ENCODE assay signal across 10 mouse cellular contexts in the genomic region with DNA sequence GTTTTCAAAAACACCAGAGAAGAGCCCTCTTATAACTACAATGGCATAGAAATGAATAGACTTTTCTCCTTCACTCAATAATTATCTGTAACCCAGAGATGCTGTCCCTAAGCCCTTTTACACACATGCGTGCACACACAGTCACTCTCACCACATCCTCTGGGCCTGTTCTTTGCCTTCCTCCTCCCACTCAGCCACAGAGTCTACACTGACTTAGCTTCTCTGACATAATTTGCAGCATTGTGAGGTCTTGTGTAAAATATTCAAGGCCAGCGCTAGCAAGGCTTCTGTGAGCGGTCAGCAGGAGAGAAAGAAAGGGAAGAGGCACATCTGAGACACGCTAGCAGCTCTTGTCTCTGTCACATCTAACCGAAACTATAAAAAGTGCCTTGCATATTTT. TPM values are rescaled to one million over a fixed set of nuclear protein-coding genes. Genes with fewer than 3 reads are reported as not detected.
DNase-seq lines count a peak whose midpoint lies in the region; ATAC-seq and TF ChIP-seq lines count a peak whose summit lies in the region.
"Had no signal": no experiment of that assay in that cellular context is flagged by ENCODE, and none has a peak within 500 bp of the region (broad histone marks: within the 10 kb centered on the region; RNA-seq: fewer than 3 reads in every experiment).

No protein-coding gene starts in this region.

- no peak overlapping the region for H3K4me2 ChIP-seq in midbrain, embryonic 11.5 days
- H3K4me2 ChIP-seq: embryonic facial prominence, embryonic 15.5 days had no signal

- H3K9ac ChIP-seq in midbrain, embryonic 11.5 days (ENCODE audit: low read length) = no peak overlapping the region
- H3K9ac ChIP-seq: embryonic facial prominence, embryonic 15.5 days had no signal

- no peak overlapping the region for H3K4me3 ChIP-seq in gastrocnemius, adult 2 months
- H3K4me3 ChIP-seq in midbrain, embryonic 11.5 days (ENCODE audit: low read depth, low read length) = no peak overlapping the region
- H3K4me3 ChIP-seq: embryonic facial prominence, embryonic 15.5 days had no signal

- intact Hi-C loops in gastrocnemius, adult 2 months (cut with DNase I) = no loop called here

- H3K27me3 ChIP-seq in midbrain, embryonic 11.5 days (ENCODE audit: control insufficient read depth, insufficient read depth, low read length) = no peaks in the 10 kb centered on the region
- H3K27me3 ChIP-seq: embryonic facial prominence, embryonic 15.5 days had no signal

- no peaks in the 10 kb centered on the region for H3K36me3 ChIP-seq in midbrain, embryonic 11.5 days (ENCODE audit: control insufficient read depth, insufficient read depth, low read length)
- H3K36me3 ChIP-seq: embryonic facial prominence, embryonic 15.5 days had no signal

- no peak for DNase-seq in gastrocnemius, adult 2 months
- no peak for DNase-seq in gastrocnemius, postnatal 4 days (ENCODE audit: low spot score in 2 of 2)
- DNase-seq in frontal cortex, adult 2 months (ENCODE audit: extremely low spot score in 1 of 2, low spot score in 1 of 2) = no peak
- DNase-seq in urinary bladder, postnatal 10 days (ENCODE audit: low spot score) = no peak
- no peak for DNase-seq in midbrain, embryonic 11.5 days (ENCODE audit: low spot score, missing footprints)
- DNase-seq: gastrocnemius, postnatal 36 days had no signal

- TF ChIP-seq CTCF in gastrocnemius, adult 2 months (IDR thresholded peaks at IDR 0.05) = no peak

- WGBS in midbrain, embryonic 11.5 days = 80% methylated on average over 5 of the region's 5 CpGs

- no peaks in the 10 kb centered on the region for H3K4me1 ChIP-seq in midbrain, embryonic 11.5 days (ENCODE audit: control insufficient read depth, insufficient read depth, low read length)
- H3K4me1 ChIP-seq: embryonic facial prominence, embryonic 15.5 days had no signal

- peak; percentile 87 for ATAC-seq in CD4-positive, CD25-positive, alpha-beta regulatory T cell, adult 4 months
- peak; percentile 27; the same call in 1 of the 2 replicates for ATAC-seq in erythroblast, adult 5-6 weeks (replicated peaks; ENCODE audit: low FRiP score, poor library complexity, severe bottlenecking)
- ATAC-seq in monocyte, adult 5-6 weeks (replicated peaks; ENCODE audit: insufficient number of reproducible peaks, low FRiP score, low TSS enrichment, poor library complexity, severe bottlenecking) = peak; percentile 55; the same call in 1 of the 2 replicates
- no peak for ATAC-seq in midbrain, embryonic 11.5 days (ENCODE audit: low FRiP score)

- peak overlapping the region; percentile 86 for H3K27ac ChIP-seq in gastrocnemius, adult 2 months
- no peak overlapping the region for H3K27ac ChIP-seq in midbrain, embryonic 11.5 days (ENCODE audit: low read depth, low read length)
- H3K27ac ChIP-seq: embryonic facial prominence, embryonic 15.5 days had no signal

- no peaks in the 10 kb centered on the region for H3K9me3 ChIP-seq in midbrain, embryonic 11.5 days (ENCODE audit: control insufficient read depth, low read length)
- H3K9me3 ChIP-seq: embryonic facial prominence, embryonic 15.5 days had no signal

RNA-seq across cellular contexts. Expression of gene Dok1, which starts 19.8 kb away (rescaled TPM):
- total RNA-seq in gastrocnemius, adult 2 months (2021) = 1 to 10 TPM; 1.3 to 4.1 TPM
- total RNA-seq in gastrocnemius, postnatal 4 days (2021) = 10 to 100 TPM in 1 of 2 experiments, 1 to 10 TPM in 1; 9.1 to 10.4 TPM
- 100 to 1,000 TPM in 1 of 2 experiments, 10 to 100 TPM in 1; 31.8 to 115 TPM for polyA plus RNA-seq in CD4-positive, CD25-positive, alpha-beta regulatory T cell, adult 4 months (2017; shearing (Covaris generic))
- total RNA-seq in erythroblast, adult 5-6 weeks (2015; ENCODE audit: low replicate concordance) = 11.3 and 19.4 TPM in 2 replicates
- 23.9 and 24.7 TPM in 2 replicates for total RNA-seq in erythroblast, adult 5-6 weeks (2017; ENCODE audit: low replicate concordance)
- total RNA-seq in monocyte, adult 5-6 weeks (2017) = 36.6 to 44.9 TPM (median 43.6 TPM) in 3 replicates
- 1.7 and 2.4 TPM in 2 replicates for polyA plus RNA-seq in frontal cortex, adult 2 months (2012; rRNA removed)
- polyA plus RNA-seq in midbrain, embryonic 11.5 days (2014; fragmentation: Nextera tagmentation; extraction: Ambion mirVana) = 4.0 and 5.2 TPM in 2 replicates

RNA-seq across cellular contexts. Expression of gene Loxl3, which starts 20.5 kb away (rescaled TPM):
- total RNA-seq in gastrocnemius, adult 2 months (2021) = 1 to 10 TPM; 2.1 to 3.5 TPM
- 10 to 100 TPM; 15.4 to 17.3 TPM for total RNA-seq in gastrocnemius, postnatal 4 days (2021)
- 1 to 10 TPM in 1 of 2 experiments, not detected in 1; 1.8 TPM for polyA plus RNA-seq in CD4-positive, CD25-positive, alpha-beta regulatory T cell, adult 4 months (2017; shearing (Covaris generic))
- 1.5 and 2.9 TPM in 2 replicates for total RNA-seq in erythroblast, adult 5-6 weeks (2015; ENCODE audit: low replicate concordance)
- total RNA-seq in erythroblast, adult 5-6 weeks (2017; ENCODE audit: low replicate concordance) = 3.2 and 3.6 TPM in 2 replicates
- 2.3 to 10.2 TPM (median 4.2 TPM) in 3 replicates for total RNA-seq in monocyte, adult 5-6 weeks (2017)
- polyA plus RNA-seq in frontal cortex, adult 2 months (2012; rRNA removed) = 6.4 and 6.6 TPM in 2 replicates
- polyA plus RNA-seq in midbrain, embryonic 11.5 days (2014; fragmentation: Nextera tagmentation; extraction: Ambion mirVana) = 6.6 and 6.8 TPM in 2 replicates

RNA-seq across cellular contexts. Expression of gene Aup1, which starts 40.9 kb away (rescaled TPM):
- 100 to 1,000 TPM in 1 of 2 experiments, 10 to 100 TPM in 1; 94.5 to 101 TPM for total RNA-seq in gastrocnemius, adult 2 months (2021)
- total RNA-seq in gastrocnemius, postnatal 4 days (2021) = 10 to 100 TPM; 75.5 to 86.3 TPM
- polyA plus RNA-seq in CD4-positive, CD25-positive, alpha-beta regulatory T cell, adult 4 months (2017; shearing (Covaris generic)) = 100 to 1,000 TPM; 424 to 552 TPM
- 197 and 242 TPM in 2 replicates for total RNA-seq in erythroblast, adult 5-6 weeks (2015; ENCODE audit: low replicate concordance)
- total RNA-seq in erythroblast, adult 5-6 weeks (2017; ENCODE audit: low replicate concordance) = 212 and 218 TPM in 2 replicates
- 187 to 238 TPM (median 209 TPM) in 3 replicates for total RNA-seq in monocyte, adult 5-6 weeks (2017)
- polyA plus RNA-seq in frontal cortex, adult 2 months (2012; rRNA removed) = 220 and 253 TPM in 2 replicates
- polyA plus RNA-seq in midbrain, embryonic 11.5 days (2014; fragmentation: Nextera tagmentation; extraction: Ambion mirVana) = 109 and 111 TPM in 2 replicates

RNA-seq across cellular contexts. Expression of gene Htra2, which starts 41.6 kb away (rescaled TPM):
- 10 to 100 TPM; 14.1 to 21.5 TPM for total RNA-seq in gastrocnemius, adult 2 months (2021)
- 10 to 100 TPM; 30.1 to 33.5 TPM for total RNA-seq in gastrocnemius, postnatal 4 days (2021)
- polyA plus RNA-seq in CD4-positive, CD25-positive, alpha-beta regulatory T cell, adult 4 months (2017; shearing (Covaris generic)) = 10 to 100 TPM; 27.3 to 37.9 TPM
- 69.4 and 97.8 TPM in 2 replicates for total RNA-seq in erythroblast, adult 5-6 weeks (2015; ENCODE audit: low replicate concordance)
- total RNA-seq in erythroblast, adult 5-6 weeks (2017; ENCODE audit: low replicate concordance) = 41.9 and 57.7 TPM in 2 replicates
- 81.4 to 125 TPM (median 105 TPM) in 3 replicates for total RNA-seq in monocyte, adult 5-6 weeks (2017)
- polyA plus RNA-seq in frontal cortex, adult 2 months (2012; rRNA removed) = 58.8 and 63.7 TPM in 2 replicates
- 28.2 and 30.0 TPM in 2 replicates for polyA plus RNA-seq in midbrain, embryonic 11.5 days (2014; fragmentation: Nextera tagmentation; extraction: Ambion mirVana)

RNA-seq across cellular contexts. Expression of gene Dqx1, which starts 44.2 kb away (rescaled TPM):
- total RNA-seq in gastrocnemius, adult 2 months (2021) = 1 to 10 TPM in 1 of 2 experiments, under 1 TPM in 1; 0.20 to 1.1 TPM
- total RNA-seq in gastrocnemius, postnatal 4 days (2021) = 1 to 10 TPM in 1 of 2 experiments, under 1 TPM in 1; 0.70 to 1.1 TPM
- 1 to 10 TPM; 1.9 to 4.5 TPM for polyA plus RNA-seq in CD4-positive, CD25-positive, alpha-beta regulatory T cell, adult 4 months (2017; shearing (Covaris generic))
- total RNA-seq in erythroblast, adult 5-6 weeks (2015; ENCODE audit: low replicate concordance) = 1.7 and 3.5 TPM in 2 replicates
- 4.2 and 6.7 TPM in 2 replicates for total RNA-seq in erythroblast, adult 5-6 weeks (2017; ENCODE audit: low replicate concordance)
- 0.21 to 3.8 TPM (median 2.6 TPM) in 3 replicates for total RNA-seq in monocyte, adult 5-6 weeks (2017)
- polyA plus RNA-seq in frontal cortex, adult 2 months (2012; rRNA removed) = 0.76 and 0.97 TPM in 2 replicates
- 0.43 and 0.68 TPM in 2 replicates for polyA plus RNA-seq in midbrain, embryonic 11.5 days (2014; fragmentation: Nextera tagmentation; extraction: Ambion mirVana)
